Mouse (Mus musculus) lung, adult 2 months (tissue): ENCODE measurements at regions not wholly inside any gene's neighbourhood (a gene's known extent, or its start where the extent isn't known, plus 50 kb on each side); places are given as distances from the start of the nearest gene placed in this dataset.

ENCODE experiments used
- CTCF ChIP-seq: fragments of 200-500 bp; IDR thresholded peaks from 2 replicates; pipeline ENCODE4 v1.5.1; 2011; ENCODE audit warnings: mild to moderate bottlenecking, low read length, control low read depth; ENCODE audit not compliant: insufficient read depth
- POLR2A ChIP-seq: fragments of 200-500 bp; IDR thresholded peaks from 2 replicates; pipeline ENCODE4 v1.6.1; 2011; ENCODE audit warnings: low read depth, mild to moderate bottlenecking, control low read depth, low read length, borderline replicate concordance; ENCODE audit errors: extremely low read depth

DNA sequence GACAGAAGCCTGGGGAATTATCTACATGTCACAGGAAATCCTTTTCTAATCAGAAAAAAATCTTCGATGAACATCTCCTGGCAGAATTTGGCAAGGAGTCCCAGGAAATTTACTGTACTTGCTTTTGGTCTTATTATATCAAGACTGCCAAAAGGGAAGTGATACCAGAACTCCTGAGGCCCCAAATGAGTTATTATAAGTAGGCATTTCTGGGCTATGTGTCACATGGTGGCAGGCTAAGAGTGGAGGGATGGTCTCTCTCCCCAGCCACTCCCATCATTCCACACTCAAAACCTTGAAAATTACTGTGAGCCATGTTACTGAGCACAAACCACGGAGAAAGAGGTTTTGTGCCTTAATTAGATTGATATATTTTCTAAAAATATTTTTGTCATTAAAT lies 94.0 kb upstream of the Cdk6 start:
- TF ChIP-seq CTCF: no peak
- TF ChIP-seq POLR2A: no peak
